Mouse (Mus musculus): Measurements from ENCODE around the gene Itpk1.

The Itpk1 gene

DNA sequence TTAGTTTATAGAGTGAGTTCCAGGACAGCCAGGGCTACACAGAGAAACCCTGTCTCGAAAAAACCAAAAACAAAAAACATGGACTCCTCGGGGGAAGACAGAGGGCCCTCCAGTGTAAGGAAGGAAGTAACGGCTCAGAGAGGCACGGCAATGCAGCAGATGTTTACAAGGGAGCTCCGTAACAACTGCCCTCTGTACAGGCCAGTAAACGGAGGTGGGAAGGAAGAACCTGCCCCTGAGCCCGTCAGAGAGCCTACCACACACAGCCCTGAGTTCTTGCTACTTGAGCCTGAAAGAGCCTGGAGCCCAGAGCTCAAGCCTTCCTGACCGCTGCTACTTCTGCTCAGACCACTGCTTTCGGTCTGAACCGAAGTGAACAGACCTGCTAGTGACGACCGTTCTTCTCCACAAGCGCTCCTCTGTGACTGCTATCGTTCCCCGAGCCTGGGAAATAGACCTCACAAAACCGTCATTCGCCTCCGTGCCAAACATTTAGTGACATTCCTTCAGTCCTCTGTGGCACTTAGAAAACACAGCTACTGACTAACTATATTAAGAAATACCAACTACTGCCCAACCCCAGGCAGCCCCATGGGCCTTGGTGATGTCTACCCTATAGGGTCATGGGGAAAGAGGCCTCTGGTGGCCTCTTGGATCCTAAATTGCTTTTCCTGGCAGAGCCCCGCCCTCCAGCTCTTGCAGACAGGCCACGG, 8.6 kb upstream of the Itpk1 start:
- DNase-seq (ENCODE audit: low spot score) = no peak

DNA sequence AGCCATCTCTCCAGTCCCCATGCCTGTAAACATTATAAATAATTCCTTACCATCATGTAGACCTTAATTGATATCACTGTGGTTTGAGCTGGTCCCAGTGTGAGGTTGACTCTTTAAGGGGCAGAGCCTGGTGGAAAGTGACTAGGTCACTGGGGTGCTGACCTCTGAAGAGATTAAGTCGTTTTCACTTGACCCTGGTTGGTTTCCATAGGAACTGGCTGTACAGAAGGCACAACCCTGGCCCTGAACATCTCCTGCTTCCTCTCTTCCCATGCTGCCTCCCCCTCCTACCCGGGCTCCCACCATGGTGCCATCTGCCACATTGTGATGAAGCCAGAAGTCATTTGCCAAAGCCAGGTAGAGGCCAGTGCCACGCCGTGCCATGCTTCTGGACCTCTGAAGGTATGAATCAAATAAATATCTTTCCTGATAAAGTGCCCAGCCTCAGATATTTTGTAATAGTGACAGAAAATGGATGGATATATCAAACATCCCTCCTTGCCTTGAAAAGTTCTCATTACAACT, 6.2 kb upstream of the Itpk1 start:
- no peak for DNase-seq (ENCODE audit: low spot score)

DNA sequence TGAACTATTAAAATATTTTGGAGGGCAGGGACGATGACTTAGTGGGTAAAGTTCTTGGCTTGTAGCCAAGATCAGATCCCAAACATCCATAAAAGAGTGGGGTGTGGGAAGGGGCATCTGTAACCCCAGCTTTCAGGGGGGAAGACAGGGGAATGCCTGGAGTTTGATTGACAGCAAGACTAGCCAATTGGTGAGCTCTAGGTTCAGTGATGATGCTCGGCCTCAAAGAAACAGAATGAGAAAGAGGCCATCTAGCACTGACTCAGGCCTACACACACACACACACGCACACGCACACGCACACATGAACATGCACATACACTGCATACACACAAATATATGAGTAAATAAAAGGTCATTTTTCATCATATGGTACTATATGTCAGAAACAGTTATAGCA, 5.2 kb upstream of the Itpk1 start:
- DNase-seq (ENCODE audit: low spot score) = no peak

DNA sequence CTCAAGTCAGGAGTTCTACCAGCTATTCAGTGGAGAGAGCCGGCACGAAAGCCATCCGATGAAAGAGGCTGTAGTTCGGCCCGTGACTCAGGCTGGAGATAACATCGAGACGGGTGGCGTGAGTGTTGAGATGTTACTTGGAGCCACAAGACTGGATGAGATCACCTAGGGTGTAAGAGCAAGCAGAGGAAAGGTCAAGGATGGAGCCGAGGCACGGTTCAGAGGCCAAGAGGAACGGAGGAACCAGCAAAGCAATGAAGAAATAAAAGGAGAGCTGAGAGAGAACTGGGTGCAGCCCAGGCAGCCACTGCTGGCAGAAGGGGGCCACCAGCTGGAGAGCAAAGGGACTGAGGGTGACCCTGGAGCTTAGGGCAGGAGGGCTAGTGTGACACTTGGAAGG, 3.5 kb upstream of the Itpk1 start:
- DNase-seq (ENCODE audit: low spot score) = no peak

DNA sequence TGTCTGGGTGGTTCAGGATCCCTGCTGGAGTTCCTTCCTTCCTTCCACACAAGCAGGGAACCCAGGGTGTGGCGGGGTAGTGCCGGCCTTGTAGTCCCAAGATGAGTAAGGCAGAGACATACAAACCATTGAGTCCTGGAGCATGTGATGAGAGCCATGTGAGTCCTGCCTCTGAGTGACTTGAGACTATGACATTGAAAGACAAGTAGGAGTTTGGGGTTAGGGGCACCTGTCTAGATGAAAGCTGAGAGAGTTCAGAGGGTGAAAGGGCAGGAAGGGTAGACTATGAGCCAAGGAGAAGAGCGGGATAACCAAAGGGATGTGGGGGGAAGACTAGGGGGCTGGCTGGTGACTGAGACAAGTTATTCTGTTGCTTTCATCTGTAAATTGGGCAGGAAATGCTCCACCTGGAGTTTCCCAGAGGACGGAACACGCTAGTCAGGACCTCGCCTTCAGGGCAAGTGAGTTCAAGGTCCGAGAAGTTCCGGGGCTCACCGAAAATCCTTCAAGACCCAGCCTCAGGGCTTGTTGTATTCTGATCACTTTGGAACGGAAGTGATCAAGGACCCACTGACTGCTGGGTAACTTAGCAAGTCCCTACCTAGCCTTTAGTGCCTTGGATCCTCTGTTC, 2.2 kb upstream of the Itpk1 start:
- DNase-seq (ENCODE audit: low spot score) = no peak

DNA sequence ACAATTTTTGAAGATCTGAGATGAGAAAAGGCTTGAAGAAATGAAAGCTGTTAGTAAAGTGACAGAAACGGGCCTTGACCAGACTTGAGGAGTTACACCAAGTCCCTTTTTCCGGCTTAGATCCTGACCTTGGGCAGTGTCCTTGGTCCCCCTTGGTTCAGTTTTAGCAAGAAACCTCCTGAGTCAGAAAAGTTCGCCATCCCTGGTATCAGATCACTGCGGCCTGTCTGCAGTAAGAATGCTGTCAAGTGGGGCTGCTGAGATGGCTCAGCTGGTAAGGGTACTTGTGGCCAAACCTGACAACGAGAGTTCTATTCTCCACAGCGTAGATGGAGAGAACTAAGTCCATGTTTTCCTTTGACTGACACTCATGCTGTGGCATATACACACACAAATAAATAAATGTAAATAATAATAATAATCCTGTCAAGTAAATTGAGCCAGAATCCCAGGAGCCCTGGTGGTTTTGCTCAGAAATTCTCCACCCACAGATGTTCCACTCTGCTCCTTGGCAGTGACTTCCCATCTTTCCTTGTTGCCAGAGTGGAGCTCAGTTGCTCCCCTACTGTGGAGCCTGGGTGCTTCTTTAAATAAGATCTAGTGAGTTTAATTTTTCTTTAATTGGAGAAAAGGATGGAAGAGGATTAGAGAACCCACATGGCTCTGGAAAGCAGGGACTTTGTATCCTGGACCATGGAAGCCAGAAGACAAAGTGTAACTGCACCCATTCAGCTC, 1.3 kb upstream of the Itpk1 start:
- DNase-seq (ENCODE audit: low spot score) = no peak

DNA sequence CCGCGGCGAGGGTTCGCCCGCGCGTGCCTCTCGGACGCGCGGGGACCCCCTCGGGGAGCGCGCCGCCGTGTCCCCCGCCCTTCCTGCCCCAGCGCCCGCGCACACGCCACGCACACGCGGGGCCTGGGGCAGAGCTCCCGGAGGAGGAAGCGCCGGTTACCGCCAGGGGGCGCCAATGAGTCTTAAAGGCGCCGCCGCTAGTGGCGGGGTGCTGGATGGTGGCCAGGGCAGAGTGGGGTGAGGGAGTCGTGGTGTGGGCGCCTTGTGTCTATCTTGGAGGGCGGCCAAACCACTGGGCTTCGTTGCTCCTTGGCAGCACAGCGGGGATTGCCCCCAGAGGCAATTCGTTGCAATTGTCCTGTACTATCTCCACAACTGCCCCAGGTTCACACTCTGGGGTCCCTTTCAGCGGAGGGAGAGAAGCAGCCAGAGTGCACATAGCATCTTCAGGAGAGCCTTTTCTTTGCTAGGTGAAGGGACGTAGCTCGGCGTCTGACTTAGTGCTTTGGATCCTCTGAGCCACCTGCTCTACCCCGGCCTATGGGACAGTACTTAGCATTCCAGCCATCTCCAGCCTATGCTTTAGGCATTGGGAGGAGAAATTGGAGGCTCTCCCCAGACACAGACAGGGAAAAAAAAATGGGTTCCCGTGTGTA, 614 bp upstream of the Itpk1 start:
- DNase-seq (ENCODE audit: low spot score) = peak; percentile 76

DNA sequence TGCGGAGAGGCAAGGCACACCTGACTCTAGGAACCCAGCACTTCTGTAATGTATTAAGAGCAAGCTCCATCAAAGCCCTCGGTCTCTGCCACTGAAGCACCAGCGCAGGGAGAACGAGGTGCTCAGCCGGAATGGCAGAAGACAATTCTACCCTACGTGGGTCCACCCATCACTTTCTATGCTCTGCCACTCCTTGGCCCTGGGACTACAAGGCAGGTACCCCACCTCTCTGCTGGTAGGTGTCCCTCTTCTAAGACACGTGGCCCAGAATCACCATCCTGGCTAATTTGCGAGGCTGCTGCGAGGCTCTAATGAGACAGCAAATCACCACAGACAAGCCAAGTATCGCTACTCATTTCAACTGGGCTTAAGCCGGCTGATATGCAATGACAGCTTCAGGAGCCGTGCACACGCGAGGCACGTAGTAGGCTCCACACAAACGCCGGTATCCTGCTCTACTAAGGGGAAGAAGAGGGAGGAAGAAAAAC, 765 bp downstream of the Itpk1 start:
- no peak for DNase-seq (ENCODE audit: low spot score)

DNA sequence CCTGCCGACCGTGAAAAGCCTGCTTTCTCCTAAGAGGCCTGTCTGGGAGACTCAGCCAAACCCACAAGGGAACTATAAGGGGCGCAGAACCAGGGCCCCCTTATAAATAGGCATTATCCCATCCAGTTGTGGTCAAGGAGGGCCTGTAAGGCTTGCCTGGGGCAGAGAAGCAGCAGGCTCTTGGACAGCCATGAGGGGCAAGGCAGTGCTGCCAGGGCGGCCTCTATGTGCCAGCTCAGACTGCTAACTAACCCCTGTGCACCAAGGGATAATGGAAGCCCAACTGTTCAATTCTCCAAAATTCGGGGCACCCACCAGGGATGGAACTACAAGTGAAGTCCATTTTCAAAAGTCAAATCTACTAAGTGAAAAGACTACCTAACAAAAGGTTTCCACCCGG, 1.3 kb downstream of the Itpk1 start:
- no peak for DNase-seq (ENCODE audit: low spot score)

DNA sequence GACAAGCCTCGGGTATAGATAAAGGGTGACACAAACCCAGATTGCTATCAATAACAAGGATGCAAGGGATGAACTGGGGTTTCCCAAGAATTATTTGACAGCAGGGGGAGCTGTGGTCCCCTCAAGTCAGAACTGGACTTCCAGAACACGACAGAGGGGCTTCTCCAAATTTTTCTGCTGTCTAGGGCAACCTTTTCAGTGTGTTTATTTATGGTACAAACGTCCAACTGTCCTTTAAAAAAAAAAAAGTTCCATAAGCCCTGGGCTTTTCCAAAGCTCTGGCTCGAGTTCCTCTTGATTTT, 1.7 kb downstream of the Itpk1 start:
- DNase-seq (ENCODE audit: low spot score) = no peak

DNA sequence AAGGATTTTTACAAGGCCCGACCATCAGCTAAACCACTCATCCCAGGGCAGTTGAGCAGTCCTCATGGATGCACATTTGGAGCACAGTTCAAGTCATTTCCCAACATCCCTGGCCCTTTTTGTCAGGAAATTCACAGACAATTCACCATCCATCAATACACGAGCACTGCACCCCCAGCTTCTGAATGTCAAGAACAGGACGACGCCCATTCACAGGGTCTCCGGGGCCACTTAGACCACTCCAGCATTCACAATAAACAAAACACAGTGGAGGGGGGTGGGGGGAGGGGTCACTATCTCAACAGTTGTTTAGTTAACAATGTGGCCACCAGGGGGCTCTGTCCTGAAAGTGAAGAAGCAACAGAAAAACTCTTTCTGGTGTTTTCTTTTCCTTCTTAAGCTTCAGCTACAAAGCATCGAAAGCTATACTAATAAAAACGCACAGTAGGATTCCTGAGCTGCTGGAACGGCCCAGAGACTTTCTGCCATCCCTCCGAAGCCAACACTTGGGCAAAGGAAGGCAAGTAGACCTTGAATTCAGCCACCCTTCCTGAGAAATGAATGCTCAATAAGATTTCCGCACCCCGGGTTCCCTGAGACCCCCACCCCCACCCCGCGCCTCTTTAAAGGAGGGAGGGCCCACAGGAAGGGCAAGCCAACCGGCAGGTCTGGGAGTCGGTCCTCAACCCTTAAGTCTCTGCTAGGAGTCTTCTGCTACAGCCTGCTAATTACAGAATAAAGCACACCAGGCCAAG, 2.2 kb downstream of the Itpk1 start:
- DNase-seq (ENCODE audit: low spot score) = peak; percentile 56

DNA sequence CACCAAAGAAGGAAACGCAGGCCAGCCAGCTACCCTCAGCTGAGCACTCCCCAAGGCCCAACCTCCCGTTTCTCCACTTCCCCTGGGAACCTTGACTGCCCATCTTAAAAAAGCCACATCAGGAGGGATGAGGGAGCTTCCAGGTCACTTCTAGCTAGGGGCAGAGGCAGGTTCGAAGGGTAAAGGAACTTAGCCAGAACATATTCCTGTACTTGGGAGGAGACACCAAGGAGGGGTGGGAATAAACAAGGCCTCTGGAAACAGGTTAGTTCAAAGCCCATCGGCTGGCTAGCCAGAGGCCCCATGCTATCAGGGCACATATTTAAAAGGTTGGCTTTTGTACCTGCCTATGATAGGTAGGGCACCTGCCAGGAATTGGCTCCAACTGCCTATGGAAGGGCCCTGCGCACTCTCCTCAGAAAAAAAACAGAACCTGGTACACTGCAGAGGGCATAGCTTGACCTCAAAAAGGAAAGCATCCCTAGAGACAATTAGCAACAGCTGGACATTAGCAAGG, 3.0 kb downstream of the Itpk1 start:
- DNase-seq (ENCODE audit: low spot score) = no peak

DNA sequence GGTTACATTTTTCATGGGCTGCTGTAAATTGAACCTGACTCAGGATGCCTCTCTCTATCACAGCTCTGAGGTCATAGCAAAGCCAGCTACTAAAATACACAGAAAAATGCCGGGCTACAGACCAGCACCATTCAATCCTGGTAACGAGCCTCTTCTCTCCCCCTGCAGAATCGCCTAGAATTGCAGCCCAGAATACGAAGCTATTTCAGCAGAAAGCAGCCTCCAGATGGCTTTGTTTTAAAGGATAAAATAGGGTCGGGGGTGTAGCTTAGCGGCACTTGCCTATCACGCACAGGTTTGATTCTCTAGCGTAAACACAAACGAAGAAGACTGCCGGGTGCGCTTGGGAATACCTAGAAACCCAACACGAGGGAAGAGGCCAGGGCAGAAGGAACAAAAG, 4.3 kb downstream of the Itpk1 start:
- no peak for DNase-seq (ENCODE audit: low spot score)

DNA sequence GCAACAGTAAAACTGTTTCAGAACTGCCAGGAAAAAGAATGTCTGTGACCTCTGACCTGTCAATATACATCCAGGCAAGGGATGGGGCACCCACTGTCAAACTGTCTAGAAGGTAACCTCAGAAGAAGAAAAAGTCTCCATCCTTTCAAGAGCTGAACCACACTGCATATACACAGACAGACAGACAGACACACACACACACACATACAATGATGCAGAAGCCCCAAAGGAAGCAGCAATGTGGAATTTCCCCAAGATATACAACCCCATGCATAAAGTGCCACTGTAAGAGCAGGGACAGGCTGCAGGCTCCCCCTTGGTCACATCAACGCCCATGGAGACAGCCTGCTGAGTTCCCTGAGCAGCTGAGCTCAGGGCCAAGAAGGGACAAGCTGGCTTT, 5.6 kb downstream of the Itpk1 start:
- DNase-seq (ENCODE audit: low spot score) = no peak

DNA sequence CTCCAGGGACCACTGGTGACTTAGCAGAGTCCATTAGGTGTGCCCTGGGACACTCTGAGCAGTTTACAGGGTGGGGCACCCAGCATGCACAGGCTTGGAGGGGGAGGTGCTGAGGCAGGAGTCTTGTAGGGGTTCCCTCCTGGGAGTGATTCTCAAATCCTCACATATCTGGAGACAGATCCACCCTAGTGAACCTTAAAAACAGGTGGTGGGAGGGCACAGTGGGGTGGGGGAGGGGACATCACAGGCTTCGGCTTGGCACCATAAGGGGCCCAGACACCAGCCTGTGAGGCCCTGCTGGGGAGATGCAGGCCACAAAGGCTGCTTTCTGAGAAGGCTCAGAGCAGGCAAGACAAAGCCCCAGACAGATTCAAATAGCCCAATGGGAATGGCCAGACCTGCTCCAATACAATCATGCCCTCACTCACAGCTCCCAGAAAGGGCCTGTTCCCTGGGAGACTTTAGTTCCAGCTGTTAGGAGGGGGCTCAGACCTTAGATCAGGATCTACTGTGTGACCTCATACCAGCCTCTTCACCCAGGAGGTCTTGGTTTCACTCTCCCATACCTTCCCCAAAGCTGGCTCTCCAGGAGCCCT, 6.5 kb downstream of the Itpk1 start:
- no peak for DNase-seq (ENCODE audit: low spot score)

DNA sequence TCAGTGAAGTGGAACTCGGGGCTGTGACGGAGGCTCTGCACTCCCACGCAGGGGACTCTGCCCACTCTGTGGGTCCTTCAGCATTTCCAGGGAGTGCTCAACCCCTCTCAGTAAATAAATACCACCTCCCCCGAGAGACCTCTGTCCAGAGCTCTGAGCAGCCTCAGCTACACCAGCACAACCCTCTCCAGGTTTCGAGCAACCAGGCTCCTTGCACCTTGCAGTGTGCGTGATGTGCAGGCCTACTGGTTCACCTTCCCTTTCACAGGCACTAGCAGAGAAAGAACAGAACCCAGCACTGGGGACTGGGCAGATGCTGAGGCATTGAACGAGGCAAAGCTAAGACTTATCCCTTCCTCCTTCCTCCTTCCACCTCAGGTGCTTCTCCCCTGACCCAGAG, 7.3 kb downstream of the Itpk1 start:
- no peak for DNase-seq (ENCODE audit: low spot score)

DNA sequence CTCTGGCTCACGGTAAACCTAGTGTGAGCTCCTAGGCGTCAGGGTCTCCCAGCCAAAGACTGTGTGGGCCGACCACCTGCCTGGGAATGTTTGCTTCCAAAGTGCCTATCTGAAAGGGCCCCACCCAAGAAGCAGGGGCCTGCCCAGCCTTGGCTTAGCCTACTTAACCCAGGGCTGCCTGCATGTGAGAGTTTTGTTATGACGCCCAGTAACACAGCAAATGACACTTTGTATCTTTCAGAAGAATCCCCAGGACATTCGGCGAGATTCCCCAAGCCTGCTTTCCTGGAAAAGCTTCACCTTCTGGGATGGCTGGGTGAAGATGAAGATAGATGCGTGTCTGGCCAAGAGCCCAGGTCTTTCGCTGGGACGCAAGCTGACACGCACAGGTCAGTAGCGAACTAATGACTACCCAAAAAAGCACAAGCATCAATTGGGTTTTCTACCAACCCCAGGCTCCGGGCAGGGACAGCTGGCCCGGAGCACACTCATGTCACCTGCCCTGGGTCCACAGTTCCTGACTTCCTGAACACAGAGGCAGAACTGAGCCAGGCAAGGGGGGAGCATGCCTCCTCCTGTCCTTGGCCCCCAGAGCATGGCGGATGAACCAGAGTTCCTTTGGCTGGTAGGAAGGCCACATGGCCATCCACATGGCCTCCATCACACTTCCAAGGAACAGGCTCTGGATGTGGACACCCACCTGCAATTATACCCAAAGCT, 7.9 kb downstream of the Itpk1 start:
- DNase-seq (ENCODE audit: low spot score) = no peak

DNA sequence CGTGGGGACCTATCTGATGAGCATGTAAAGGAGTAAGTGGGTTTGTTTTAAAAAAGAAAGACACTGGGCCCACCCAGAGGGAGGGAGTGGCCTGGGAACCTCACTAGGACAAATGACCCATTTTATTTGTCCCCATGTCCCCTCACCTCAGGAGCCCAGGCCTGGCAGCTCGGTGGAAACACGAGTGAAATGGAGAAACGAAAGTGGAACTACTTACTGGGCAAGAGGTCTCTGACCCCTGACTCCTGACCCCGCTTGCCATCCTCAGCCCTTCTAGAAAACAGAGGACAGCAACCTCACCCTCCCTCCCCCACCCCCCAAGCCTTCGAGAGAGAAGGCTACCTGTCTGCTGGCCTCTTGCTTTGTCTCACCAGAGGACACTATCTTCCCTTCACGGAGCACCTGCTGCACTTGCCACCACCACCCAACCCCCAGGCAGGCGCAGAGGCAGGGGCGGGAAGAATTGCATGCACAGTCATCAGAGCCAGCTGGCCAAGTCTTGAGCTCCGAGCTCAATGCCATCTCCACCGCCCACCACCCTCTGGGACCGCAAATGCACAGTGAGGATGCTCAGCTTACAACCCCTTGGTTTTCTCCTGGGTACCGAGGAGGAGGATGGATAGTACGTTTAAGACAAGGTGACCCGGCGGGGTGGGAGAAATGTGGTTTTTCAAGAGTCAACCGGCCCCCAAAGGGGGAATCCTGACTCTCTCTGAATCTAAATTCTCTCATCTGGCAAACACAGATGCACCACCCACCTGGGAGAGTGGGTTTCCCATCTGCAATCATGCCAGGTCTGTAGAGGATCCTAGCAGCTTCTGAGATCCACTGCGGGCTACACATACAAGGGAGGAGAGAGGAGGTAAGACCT, 9.1 kb downstream of the Itpk1 start:
- DNase-seq (ENCODE audit: low spot score) = no peak

DNA sequence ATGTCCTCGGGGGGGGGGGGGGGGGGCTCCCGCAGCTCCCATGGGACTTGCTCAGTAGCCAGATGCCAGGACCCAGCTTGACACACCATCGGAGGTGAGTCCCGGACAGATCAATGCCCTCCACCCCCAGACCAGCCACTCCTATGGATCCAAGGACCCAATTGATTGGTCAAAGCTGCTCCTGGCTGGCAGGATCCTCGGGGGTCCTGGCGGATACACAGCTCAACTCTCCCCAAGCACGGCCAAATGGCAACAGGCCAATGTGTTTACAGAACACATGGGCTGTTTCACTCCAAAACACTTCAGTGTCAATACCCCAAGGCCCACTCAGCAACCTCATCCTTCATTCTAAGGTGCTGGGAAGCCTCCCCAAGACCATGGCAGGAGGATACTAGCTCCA, 13.0 kb downstream of the Itpk1 start:
- no peak for DNase-seq (ENCODE audit: low spot score)

DNA sequence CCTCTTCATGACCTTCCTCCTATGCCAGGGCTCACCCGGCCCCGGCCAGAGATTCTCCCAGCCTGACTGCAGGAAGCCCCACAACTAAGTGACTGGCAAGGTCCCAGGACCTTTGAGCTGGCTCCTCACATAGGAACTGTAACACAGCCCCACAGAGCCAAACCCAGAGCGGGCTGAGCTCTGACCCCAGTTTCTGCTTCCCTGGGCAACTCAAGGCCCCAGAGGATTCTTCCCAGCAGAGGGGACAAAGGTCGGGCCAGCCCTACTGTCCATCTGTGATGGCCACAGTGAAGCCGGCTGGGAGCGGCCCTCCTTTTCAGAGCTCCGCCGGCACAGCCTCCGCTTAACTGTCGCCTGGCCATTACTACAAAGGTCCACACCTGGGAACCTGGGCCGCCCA, 13.6 kb downstream of the Itpk1 start:
- no peak for DNase-seq (ENCODE audit: low spot score)
